Mouse (Mus musculus): ENCODE measurements around the gene Ccdc107. TPM values are rescaled to one million over a fixed set of nuclear protein-coding genes. Genes with fewer than 3 reads are reported as not detected.

The Ccdc107 gene
- total and polyA plus RNA-seq, 3 experiments, result 29.8 to 67.9 (median 33.8) TPM

DNA sequence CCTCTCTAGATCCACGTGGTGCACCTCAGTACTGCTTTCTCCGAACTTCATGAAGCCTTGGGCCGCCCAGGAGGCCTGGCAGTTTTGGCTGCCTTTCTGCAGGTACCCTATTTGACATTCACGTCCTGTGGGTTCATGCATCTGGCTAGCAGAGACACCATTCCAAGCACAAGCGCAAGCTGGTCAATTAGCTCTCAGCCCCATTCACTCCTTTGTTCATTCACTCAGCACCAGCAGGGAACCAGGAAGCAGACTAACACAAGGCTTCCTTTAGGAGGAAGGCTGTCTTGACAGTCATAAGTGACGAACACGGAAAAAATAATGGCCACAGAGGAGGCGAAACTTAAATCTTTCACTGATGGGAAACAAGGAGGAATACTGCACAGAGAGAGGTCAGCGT is 16.4 kb downstream of the Ccdc107 start:
- no peaks in the 10 kb centered on the region for H3K79me2 ChIP-seq (replicated peaks; ENCODE audit: control insufficient read depth, insufficient read depth, low read length)
- no peak overlapping the region for H3K9ac ChIP-seq (ENCODE audit: low read depth, low read length)
- peaks cover 4% of the 10 kb centered on the region for H3K4me1 ChIP-seq (ENCODE audit: control insufficient read depth, insufficient read depth, low read length)
- H3K27me3 ChIP-seq (ENCODE audit: control insufficient read depth, insufficient read depth, low read length), result no peaks in the 10 kb centered on the region
- H3K36me3 ChIP-seq (ENCODE audit: control insufficient read depth, insufficient read depth, low read length), result no peaks in the 10 kb centered on the region
- TF ChIP-seq POLR2A (IDR thresholded peaks at IDR 0.05; ENCODE audit: insufficient read depth, low read depth, low read length) (no peak), CTCF (IDR thresholded peaks at IDR 0.05) (no peak), EP300 (IDR thresholded peaks at IDR 0.05; ENCODE audit: insufficient read depth, low read depth, low read length) (no peak)
- no peak for DNase-seq
- H3K4me3 ChIP-seq, result no peak overlapping the region
- intact Hi-C loops (cut with DNase I), result no loop called here
- H3K27ac ChIP-seq, result no peak overlapping the region
- 46% methylated on average over 9 of the region's 9 CpGs for WGBS

DNA sequence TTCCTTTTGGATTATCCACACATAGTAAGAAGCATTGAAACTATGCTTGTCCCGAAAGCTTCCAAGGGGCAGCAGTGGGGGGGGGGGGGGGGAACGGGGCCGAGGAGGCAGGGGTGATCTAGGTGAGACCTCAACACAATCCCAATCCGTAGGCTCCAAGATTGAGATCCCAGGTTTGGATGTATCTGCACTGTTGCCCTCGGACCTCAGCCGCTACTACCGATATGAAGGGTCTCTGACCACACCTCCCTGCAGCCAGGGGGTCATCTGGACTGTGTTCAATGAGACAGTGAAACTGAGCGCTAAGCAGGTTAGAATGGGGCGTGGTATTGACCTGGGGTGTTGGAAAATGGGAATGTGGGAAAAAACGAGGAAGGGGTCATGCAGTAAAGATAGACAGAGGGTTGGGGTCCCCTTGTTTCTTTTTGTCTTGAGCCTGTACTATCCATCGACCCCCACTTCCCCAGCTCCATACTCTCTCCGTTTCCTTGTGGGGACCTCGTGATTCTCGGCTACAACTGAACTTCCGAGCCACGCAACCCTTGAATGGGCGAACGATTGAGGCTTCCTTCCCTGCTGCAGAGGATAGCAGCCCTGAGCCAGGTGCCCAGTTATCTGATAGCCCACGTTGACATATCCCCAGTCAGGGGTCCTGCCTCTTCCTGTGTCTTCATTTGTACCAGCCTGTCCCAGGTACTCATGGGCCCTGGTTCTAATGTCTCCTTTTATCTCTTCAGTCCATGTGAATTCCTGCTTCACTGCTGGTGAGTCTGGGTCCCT is 19.2 kb downstream of the Ccdc107 start:
- Histone ChIP-seq H3K79me2 (replicated peaks; ENCODE audit: control insufficient read depth, insufficient read depth, low read length) (no peaks in the 10 kb centered on the region), H3K27ac (no peak overlapping the region), H3K4me1 (ENCODE audit: control insufficient read depth, insufficient read depth, low read length) (peaks cover 4% of the 10 kb centered on the region), H3K27me3 (ENCODE audit: control insufficient read depth, insufficient read depth, low read length) (no peaks in the 10 kb centered on the region), H3K36me3 (ENCODE audit: control insufficient read depth, insufficient read depth, low read length) (no peaks in the 10 kb centered on the region), H3K9ac (ENCODE audit: low read depth, low read length) (no peak overlapping the region), H3K4me3 (no peak overlapping the region)
- no peak for TF ChIP-seq CTCF (IDR thresholded peaks at IDR 0.05)
- no peak for TF ChIP-seq POLR2A (IDR thresholded peaks at IDR 0.05; ENCODE audit: insufficient read depth, low read depth, low read length)
- TF ChIP-seq EP300 (IDR thresholded peaks at IDR 0.05; ENCODE audit: insufficient read depth, low read depth, low read length), result no peak
- intact Hi-C loops (cut with DNase I), result no loop called here
- WGBS, result 62% methylated on average over 19 of the region's 19 CpGs
- DNase-seq, result no peak

DNA sequence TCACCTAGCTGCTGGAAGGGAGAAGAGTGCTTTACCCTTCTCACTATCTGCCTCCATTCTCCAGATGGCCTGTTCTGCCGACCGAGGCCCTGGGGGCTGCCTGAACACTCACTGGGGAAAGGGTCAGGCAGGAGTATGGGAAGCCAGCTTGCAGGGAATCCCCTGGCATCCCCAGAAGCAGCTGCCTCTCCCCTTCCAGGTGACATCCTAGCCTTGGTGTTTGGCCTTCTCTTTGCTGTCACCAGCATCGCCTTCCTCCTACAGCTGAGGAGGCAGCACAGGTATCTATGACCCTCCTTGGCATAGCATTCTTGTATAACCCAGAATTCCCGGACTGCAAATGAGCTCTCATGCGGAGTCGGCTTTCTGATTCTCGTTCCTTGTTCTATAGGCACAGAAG is 20.0 kb downstream of the Ccdc107 start:
- Histone ChIP-seq H3K27me3 (ENCODE audit: control insufficient read depth, insufficient read depth, low read length) (no peaks in the 10 kb centered on the region), H3K27ac (no peak overlapping the region), H3K79me2 (replicated peaks; ENCODE audit: control insufficient read depth, insufficient read depth, low read length) (no peaks in the 10 kb centered on the region), H3K4me3 (no peak overlapping the region), H3K36me3 (ENCODE audit: control insufficient read depth, insufficient read depth, low read length) (no peaks in the 10 kb centered on the region), H3K4me1 (ENCODE audit: control insufficient read depth, insufficient read depth, low read length) (peaks cover 4% of the 10 kb centered on the region), H3K9ac (ENCODE audit: low read depth, low read length) (no peak overlapping the region)
- WGBS, result 66% methylated on average over 7 of the region's 7 CpGs
- no peak for TF ChIP-seq EP300 (IDR thresholded peaks at IDR 0.05; ENCODE audit: insufficient read depth, low read depth, low read length)
- no peak for DNase-seq
- intact Hi-C loops (cut with DNase I), result no loop called here

DNA sequence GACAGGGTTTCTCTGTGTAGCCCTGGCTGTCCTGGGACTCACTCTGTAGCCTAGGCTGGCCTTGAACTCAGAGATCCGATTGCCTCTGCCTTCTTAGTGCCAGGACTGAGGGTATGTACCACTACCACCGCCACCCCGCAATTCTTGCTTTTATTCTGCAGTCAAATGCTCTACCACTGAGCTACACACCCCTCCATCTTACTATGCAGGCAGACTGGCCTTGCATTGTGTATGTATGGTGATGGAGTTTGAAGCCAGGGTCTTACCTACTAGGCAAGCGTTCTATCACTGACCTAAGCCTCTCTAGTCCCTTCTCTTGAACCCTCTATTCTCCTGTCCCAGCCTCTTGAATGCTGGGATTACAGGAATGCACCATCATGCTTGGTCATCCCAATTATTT is 20.6 kb downstream of the Ccdc107 start:
- H3K36me3 ChIP-seq (ENCODE audit: control insufficient read depth, insufficient read depth, low read length), result no peaks in the 10 kb centered on the region
- H3K27me3 ChIP-seq (ENCODE audit: control insufficient read depth, insufficient read depth, low read length), result no peaks in the 10 kb centered on the region
- no peak overlapping the region for H3K9ac ChIP-seq (ENCODE audit: low read depth, low read length)
- WGBS, result 90% methylated on average over 4 of the region's 4 CpGs
- H3K27ac ChIP-seq, result no peak overlapping the region
- H3K4me1 ChIP-seq (ENCODE audit: control insufficient read depth, insufficient read depth, low read length), result no peaks in the 10 kb centered on the region
- intact Hi-C loops (cut with DNase I), result no loop called here
- no peaks in the 10 kb centered on the region for H3K79me2 ChIP-seq (replicated peaks; ENCODE audit: control insufficient read depth, insufficient read depth, low read length)
- H3K4me3 ChIP-seq, result no peak overlapping the region
- TF ChIP-seq POLR2A (IDR thresholded peaks at IDR 0.05; ENCODE audit: insufficient read depth, low read depth, low read length) (no peak), EP300 (IDR thresholded peaks at IDR 0.05; ENCODE audit: insufficient read depth, low read depth, low read length) (no peak), CTCF (IDR thresholded peaks at IDR 0.05) (no peak)
- no peak for DNase-seq

DNA sequence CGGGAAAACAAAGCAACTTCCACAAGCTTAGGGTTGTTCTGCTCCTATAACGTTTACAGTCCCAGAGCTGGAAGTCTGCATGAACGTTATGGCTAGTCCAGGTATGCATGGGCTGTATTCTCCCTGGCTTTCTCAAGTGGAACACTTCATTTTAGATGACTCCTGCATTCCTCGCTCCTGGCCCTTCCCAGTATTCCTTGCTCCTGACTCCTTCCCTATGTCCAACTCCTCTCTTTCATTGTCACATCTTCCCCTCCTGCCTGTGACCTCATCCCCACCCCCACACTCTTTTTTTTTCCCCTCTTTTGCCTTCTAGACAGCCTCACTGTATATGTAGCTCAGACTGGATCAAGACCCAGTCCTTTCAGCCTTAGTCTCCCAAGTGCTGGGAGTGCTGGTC is 21.1 kb downstream of the Ccdc107 start:
- Histone ChIP-seq H3K27me3 (ENCODE audit: control insufficient read depth, insufficient read depth, low read length) (no peaks in the 10 kb centered on the region), H3K9ac (ENCODE audit: low read depth, low read length) (no peak overlapping the region), H3K36me3 (ENCODE audit: control insufficient read depth, insufficient read depth, low read length) (no peaks in the 10 kb centered on the region), H3K79me2 (replicated peaks; ENCODE audit: control insufficient read depth, insufficient read depth, low read length) (no peaks in the 10 kb centered on the region), H3K4me1 (ENCODE audit: control insufficient read depth, insufficient read depth, low read length) (no peaks in the 10 kb centered on the region), H3K27ac (no peak overlapping the region), H3K4me3 (no peak overlapping the region)
- WGBS, result 78% methylated on average over 4 of the region's 4 CpGs
- no peak for DNase-seq
- TF ChIP-seq EP300 (IDR thresholded peaks at IDR 0.05; ENCODE audit: insufficient read depth, low read depth, low read length) (no peak), POLR2A (IDR thresholded peaks at IDR 0.05; ENCODE audit: insufficient read depth, low read depth, low read length) (no peak), CTCF (IDR thresholded peaks at IDR 0.05) (no peak)
- intact Hi-C loops (cut with DNase I), result no loop called here

DNA sequence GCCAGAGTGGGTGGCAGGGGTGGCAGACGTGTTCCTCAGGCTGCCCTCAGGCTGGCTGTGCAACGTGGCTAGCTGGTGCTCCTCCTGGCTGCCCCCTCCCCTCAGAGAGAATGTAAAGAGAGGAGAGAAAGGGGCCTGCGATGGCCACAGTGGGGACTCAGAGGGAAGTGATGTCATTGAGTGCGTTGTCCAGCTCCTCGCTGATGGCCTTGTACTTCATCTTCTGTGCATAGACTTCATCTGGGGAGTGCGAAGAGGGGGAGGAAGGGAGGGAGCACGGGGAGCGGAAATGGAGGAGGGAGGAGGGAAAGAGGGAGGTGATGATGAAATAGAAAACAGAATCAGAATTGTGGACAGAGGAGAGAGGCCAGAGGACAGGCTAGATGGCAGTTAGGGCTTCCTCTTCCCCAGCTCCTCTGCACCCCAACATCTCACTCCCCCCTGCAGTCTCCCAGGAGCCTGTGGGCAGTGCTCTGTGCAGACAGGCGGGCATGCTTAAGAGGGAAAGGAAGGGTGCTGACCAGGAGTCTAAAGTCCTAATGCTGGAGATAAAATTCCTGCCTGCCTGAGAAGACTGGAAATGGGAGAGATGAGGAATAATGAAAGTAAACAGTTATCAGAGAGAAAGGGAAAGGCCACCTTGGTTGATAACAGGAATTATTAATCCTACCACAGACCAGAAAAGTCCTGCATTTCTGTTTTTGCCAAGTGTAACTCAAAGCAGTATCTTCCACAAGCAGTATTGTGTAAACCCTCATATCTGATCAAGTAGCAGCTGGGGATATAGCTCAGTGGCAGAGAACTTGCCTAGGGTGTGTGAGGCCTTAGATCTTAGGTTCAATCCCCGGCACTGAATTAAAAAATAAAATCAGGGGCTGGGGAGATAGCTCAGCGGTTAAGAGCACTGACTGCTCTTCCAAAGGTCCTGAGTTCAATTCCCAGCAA is 23.3 kb downstream of the Ccdc107 start:
- no peak overlapping the region for H3K4me3 ChIP-seq
- intact Hi-C loops (cut with DNase I), result no loop called here
- no peaks in the 10 kb centered on the region for H3K79me2 ChIP-seq (replicated peaks; ENCODE audit: control insufficient read depth, insufficient read depth, low read length)
- TF ChIP-seq POLR2A (IDR thresholded peaks at IDR 0.05; ENCODE audit: insufficient read depth, low read depth, low read length) (no peak), EP300 (IDR thresholded peaks at IDR 0.05; ENCODE audit: insufficient read depth, low read depth, low read length) (no peak), CTCF (IDR thresholded peaks at IDR 0.05) (no peak)
- WGBS, result 56% methylated on average over 11 of the region's 11 CpGs
- peak in 1 of 2 experiments; percentile 15 for DNase-seq
- no peaks in the 10 kb centered on the region for H3K36me3 ChIP-seq (ENCODE audit: control insufficient read depth, insufficient read depth, low read length)
- H3K27ac ChIP-seq, result no peak overlapping the region
- H3K27me3 ChIP-seq (ENCODE audit: control insufficient read depth, insufficient read depth, low read length), result no peaks in the 10 kb centered on the region
- no peaks in the 10 kb centered on the region for H3K4me1 ChIP-seq (ENCODE audit: control insufficient read depth, insufficient read depth, low read length)
- no peak overlapping the region for H3K9ac ChIP-seq (ENCODE audit: low read depth, low read length)
